Mouse (Mus musculus): Measurements from ENCODE around the gene Acap1.
"Not testable (repeated sequence)": the region's sequence is repeated elsewhere in the genome, so short reads cannot be mapped to it uniquely, and the experiment has no call there.

Gene Acap1

DNA sequence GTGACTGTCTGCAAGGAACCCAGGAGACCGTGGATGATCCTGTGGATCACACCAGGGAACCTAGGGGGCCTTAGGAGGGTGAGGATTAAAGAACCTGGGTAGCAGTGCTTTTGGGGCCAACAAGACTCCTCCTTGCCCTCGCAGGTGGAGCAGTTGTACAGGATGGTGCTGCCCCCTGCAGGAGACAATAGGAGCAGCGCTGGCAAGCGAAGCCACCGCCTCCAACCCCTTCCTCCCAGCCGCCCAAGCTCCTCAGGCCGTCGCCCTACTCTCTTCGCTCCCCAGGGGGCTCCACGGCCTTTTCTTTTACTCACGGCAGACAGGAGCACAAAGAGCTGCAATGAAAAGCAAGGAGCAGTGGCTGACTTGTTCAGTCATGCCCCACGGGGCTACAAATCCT lies 18.5 kb downstream of the Acap1 start:
- peak; percentile 78 for DNase-seq (ENCODE audit: low read depth, low spot score)

DNA sequence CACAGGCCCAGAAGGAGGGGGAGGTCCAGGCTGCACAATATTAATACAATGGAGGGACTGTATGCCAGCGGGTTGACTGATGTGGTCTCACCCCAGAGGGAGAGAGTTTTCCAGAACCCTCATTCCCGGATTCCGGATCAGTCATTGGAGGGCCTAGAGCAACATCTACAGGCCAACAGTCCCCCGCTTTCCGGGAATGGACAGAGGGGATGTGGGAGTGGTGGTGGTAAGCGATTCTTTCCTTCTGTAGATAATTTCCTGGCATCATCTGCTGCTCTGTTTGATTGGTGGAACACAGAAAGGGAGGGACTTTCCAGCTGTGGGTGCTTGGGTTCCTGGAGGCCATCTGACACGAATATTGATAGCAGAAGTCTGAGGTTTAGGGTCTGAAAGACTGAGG lies 19.2 kb downstream of the Acap1 start:
- no peak for DNase-seq (ENCODE audit: low read depth, low spot score)

GRCm38 (mm10) chr11:69872451-69872850 lies 22.9 kb downstream of the Acap1 start:
- DNase-seq (ENCODE audit: low read depth, low spot score) = no peak

DNA sequence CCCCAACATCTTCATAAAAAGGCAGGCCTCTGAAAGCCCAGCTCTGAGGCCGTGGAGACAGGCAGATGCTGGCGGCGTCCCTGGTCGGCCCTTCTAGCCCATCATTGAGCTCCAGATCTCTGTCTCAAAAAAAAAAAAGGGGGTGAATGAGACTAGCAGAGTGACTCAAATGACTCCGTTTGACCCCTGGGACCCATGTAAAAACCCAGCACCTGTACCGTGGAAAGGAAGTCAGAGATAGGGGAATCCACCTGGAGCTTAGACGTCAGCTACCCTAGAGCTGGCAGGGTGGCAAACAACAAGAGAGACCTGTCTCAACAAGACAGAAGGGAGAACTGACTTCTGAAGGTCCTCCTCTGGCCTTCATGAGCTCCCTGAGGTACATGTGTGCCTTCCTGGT lies 23.5 kb downstream of the Acap1 start:
- no peak for DNase-seq (ENCODE audit: low read depth, low spot score)

GRCm38 (mm10) chr11:69870289-69871069 lies 24.9 kb downstream of the Acap1 start:
- DNase-seq (ENCODE audit: low read depth, low spot score) = no peak

DNA sequence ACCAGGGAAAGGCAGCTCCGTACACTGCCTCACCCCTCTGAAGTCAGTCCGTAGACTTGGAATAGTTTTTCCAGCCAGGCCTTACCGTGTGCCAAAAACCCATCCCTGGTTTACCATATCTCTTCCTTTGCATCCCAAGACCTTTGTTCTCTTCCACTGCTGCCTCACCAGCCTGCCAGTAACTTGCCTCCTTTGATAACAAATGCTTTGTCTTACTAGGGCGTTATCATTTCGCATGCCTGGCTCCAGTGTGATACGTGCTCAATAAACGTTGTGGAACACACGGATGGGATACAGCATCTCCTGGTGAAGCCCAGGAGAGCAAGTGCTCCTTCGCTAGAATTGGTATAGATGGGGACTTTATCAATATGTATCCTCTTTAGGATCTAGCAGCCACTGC lies 28.0 kb downstream of the Acap1 start:
- DNase-seq (ENCODE audit: low read depth, low spot score) = no peak

- no peak for DNase-seq (ENCODE audit: low read depth, low spot score)
Observed at GRCm38 (mm10) chr11:69865561-69865960, 29.8 kb downstream of the Acap1 start.

DNA sequence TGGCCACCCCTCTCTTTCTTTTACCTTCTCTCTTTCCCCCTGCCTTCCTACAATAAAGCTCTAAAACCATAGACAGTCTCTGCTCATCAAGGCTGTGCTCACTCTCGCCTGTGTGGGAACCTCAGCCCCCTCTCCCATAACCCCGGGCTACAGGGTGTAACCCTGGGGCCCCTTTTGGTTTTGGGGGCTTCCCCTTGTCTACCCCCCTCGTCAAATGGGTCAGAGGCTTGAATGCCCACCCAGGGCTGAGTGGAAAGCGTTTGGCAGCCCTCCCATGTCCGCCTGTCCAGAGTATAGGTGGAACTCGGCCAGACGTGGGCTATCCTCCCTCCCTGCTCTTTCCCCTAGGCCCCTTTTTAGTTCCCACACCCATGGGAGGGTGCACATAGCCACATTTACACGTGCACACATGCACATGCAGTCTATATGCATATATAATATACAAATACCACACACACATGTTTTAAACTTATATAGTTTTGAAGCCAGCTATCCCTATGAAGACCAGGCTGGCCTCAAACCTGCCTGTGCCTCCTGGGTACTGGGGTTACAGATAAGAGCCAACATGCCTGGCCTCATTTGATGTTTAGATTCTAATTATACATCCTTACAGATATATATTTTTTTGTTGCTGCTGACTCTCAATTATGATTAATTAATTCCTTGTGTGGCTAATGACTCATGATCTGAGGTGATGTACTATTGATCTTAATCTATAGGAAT lies 31.0 kb downstream of the Acap1 start:
- DNase-seq (ENCODE audit: low read depth, low spot score) = no peak

GRCm38 (mm10) chr11:69863729-69864128 lies 31.6 kb downstream of the Acap1 start:
- DNase-seq (ENCODE audit: low read depth, low spot score) = not testable (repeated sequence)

DNA sequence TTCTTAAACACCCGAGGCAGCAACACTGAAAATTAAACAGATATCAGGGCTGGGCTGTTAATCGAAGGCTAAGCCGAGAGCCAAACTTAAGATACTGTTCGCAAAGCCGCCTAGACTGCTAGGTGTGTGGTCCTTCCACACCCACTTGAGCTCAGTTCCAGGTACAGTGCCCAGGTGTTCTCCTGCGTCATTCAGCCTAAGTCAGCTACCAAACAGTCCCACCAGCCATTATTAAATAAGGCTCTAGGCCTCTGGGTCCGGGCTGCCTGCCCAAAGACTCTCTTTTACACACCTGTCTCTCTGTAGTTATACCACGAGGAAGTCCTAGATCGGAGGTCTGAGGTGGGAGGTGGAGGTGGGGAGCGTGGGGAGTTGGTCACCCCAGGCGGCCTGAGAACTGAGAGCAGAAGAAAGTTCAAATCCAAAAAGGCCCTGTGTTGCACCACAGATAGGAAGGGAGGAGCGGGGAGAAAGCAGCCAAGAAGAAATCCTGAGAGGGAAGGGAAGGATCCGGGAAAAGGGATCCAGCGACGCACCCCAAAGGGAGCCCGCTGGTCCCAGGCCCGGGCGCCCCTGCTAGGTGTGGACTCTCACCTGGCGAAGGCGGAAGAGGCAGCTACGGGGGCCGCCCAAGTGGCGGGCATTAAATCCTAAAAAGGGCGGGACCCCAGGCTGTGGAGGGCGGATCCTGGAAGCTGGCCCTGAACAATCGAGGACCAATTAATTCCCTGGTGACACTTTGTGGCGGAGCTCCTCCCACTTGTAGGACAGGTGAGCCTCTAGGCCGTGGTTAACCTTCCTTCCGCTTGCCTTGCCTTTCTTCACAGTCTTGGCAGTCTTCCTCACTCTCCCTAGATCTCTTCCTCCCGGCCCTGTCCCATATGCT lies 37.0 kb downstream of the Acap1 start, which contains the start of gene Tnk1:
Gene Tnk1, minus strand, starts transcription at position 618 of the 886 bp plus-strand sequence.
- DNase-seq (ENCODE audit: low read depth, low spot score) = no peak

- DNase-seq (ENCODE audit: low read depth, low spot score) = no peak
Observed at GRCm38 (mm10) chr11:69855347-69855746, 40.0 kb downstream of the Acap1 start.

DNA sequence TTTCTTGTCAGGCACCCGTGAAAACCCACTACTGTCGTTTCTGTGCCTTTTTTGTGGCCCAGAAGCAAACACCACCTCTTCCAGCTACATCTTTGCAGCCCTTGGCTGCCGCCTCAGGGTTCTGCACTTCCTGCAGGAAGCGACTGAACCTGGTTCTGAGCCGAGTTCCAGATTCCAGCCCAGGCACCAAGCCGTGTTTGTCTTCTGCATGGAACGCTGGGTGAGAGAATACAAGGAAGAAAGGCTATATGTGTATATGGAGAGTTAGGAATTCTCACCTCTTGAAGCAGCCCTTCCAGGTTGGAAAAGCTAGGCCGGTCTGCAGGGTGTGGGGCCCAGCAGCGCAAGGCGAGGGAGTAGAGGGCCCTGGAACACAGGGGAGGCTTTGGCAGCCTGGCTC lies 40.7 kb downstream of the Acap1 start:
- DNase-seq (ENCODE audit: low read depth, low spot score) = no peak

DNA sequence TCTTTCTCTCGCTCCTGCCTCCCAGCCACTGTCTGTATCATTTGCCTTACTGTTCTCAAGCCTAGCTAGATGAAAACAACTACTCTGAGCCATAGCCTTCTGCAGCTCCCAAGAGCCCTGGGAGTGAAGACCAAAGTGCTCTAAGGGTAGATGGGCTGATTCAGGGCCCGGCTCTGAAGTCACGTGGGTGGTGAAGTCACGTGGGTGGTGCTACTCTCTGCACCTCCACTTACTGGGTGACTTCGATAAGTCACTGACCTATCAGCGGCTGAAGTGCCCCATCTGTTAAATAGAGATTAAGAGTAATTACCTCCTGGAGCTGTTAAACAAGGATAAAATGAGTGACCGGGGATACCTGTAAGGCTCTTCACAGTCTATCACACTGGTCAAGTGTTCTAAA lies 41.3 kb downstream of the Acap1 start:
- no peak for DNase-seq (ENCODE audit: low read depth, low spot score)

GRCm38 (mm10) chr11:69850754-69851153 lies 44.6 kb downstream of the Acap1 start:
- no peak for DNase-seq (ENCODE audit: low read depth, low spot score)

DNA sequence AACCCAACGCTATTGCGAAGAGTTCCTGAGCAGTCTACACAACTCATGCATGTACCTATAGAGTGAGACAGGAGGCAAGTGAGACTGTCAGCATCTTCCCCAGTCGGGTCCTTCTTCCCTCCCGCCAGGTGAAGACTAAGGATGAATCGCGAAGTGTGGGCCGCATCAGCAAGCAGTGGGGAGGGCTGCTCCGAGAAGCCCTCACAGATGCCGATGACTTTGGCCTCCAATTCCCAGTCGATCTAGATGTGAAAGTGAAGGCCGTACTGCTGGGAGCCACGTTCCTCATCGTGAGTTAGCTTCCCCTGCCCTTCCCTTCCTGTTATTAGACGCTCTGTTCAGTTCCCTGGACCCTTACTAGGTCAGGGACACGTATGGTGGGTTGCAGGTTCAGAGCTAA lies 45.5 kb downstream of the Acap1 start:
- no peak for DNase-seq (ENCODE audit: low read depth, low spot score)

DNA sequence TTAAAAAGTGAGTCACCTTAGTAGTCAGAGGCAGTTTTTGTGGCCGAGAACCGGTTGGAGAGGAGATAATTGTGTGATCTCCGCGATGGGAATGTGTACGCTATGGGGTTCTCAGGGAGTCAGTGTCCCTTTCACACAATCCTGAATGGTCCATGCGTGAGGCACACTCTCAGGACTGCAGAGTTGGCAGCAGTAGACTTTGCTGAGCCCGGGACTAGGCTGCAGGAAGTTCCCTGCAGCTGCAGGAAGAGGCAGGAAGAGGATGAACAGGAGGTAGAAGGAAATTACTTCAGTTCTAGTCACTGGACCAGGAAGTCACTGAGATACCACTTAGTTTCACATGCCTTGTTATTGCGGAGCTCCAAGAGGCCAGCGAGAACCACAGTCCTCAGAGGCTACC lies 46.2 kb downstream of the Acap1 start:
- no peak for DNase-seq (ENCODE audit: low read depth, low spot score)

GRCm38 (mm10) chr11:69848021-69848420 lies 47.3 kb downstream of the Acap1 start:
- DNase-seq (ENCODE audit: low read depth, low spot score) = no peak

- no peak for DNase-seq (ENCODE audit: low read depth, low spot score)
Observed at GRCm38 (mm10) chr11:69846738-69847688, 48.3 kb downstream of the Acap1 start.

GRCm38 (mm10) chr11:69846198-69846680 lies 49.1 kb downstream of the Acap1 start, which contains the start of gene Plscr3:
Gene Plscr3, plus strand, starts transcription at chr11:69846376.
- peak; percentile 74 for DNase-seq (ENCODE audit: low read depth, low spot score)

DNA sequence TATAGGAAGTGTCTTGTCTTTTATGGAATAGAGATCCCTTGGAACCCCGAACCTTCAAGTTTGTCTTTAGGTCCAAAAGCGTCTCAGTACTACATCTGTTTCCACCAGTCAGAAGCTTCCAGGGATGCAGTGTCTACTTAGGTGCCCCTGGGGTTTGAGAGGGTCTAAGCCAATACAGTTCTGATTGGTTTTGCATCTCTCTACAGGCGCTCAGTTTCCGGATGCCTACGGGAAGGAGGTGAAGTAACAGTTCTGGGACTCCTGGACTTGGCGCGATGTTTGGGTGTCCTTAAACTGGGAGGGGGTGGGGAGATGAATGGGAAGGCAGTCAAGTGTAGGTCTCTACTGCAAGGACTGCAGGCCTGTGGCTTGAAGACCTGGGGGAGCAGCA lies 56.6 kb downstream of the Acap1 start:
- DNase-seq (ENCODE audit: low read depth, low spot score) = no peak
